Mouse (Mus musculus) Patski (cell line): ENCODE measurements around the gene Hes7. TPM values are rescaled to one million over a fixed set of nuclear protein-coding genes. Genes with fewer than 3 reads are reported as not detected.

Source experiments
- ATAC-seq: fragments of 100-300 bp; one replicate; pipeline ENCODE4 v1.8.0; 2021
- CTCF ChIA-PET: fragments of 350-600 bp; sonication (Branson Sonifier 250); formaldehyde crosslinking; loops from one replicate; lab custom pipeline; 2022; ENCODE audit warnings: inconsistent platforms; lab: Charles Lee
- POLR2A ChIA-PET: fragments of 350-600 bp; sonication (Branson Sonifier 250); formaldehyde crosslinking; loops from one replicate; lab custom pipeline; 2022; ENCODE audit warnings: antibody characterized with exemption, inconsistent platforms; lab: Charles Lee
- DNase-seq: peaks from one replicate; pipeline ENCODE4 v3.0.0-alpha.2; 2011; ENCODE audit warnings: low read depth, low spot score
- H3K27me3 ChIP-seq: fragments of 371-371 bp; one replicate; pipeline ENCODE4 v1.5.1; 2021
- CTCF ChIP-seq: fragments of 100-300 bp; IDR thresholded peaks from one replicate; pipeline ENCODE4 v1.5.1; 2021
- in situ Hi-C: fragments of 300-500 bp; cut with MboI; formaldehyde crosslinking; loops from 3 replicates; pipeline ENCODE4 v1.11.1; 2018; ENCODE audit warnings: low pct_unique_long_range_greater_than_20kb, mixed read lengths
- polyA plus RNA-seq: library from polyadenylated mRNA; unstranded; gene quantifications from one replicate; pipeline ENCODE4 v1.2.3, GENCODE M21; 2021

The Hes7 gene
- polyA plus RNA-seq, 1 experiment from 2014 or later: 0.53 TPM

DNA sequence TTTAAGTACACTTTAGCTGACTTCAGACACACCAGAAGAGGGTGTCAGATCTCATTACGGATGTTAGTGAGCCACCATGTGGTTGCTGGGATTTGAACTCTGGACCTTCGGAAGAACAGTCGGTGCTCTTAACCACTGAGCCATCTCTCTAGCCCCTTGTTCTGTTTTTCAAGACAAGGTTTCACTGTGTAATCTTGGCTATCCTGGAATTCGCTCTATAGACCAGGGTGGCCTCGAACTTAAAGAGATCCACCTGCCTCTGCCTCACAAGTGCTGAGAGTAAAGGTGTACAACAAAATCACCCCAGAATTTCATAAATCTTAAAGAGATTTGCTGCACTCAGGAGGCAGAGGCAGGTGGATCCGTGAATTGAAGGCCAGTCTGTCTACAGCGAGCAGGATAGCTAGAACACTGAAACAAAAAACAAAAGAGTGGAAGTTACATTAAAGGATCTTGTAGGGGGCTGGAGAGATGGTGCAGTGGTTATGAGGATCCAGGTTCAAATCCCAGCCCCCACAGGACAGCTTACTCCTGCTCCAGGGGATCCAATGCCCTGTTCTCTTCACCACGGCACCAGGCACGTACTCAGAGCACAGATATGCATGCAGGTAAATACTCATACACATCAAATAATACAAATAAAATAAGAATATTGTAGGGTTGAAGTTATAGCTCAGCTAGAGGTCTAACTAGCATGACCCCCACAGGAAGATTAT lies 44.3 kb upstream of the Hes7 start:
- ATAC-seq (no peak), DNase-seq (no peak)
- CTCF ChIA-PET: interaction anchor here (0.9 to 4.4 kb wide), 5 partner anchors 9 to 49 kb away, joined by 3 to 13 read pairs (median 3); no protein-coding TSS in a partner anchor
- no peak for TF ChIP-seq CTCF
- POLR2A ChIA-PET: interaction anchor here (0.7 to 1.1 kb wide), 2 partner anchors 12 to 15 kb away, joined by 3 read pairs; partner anchors contain the start of gene Vamp2
- in situ Hi-C loops: loop anchor here (25.0 kb wide), 1 partner anchor 911 kb away; the partner anchor contains the start of genes Ctdnep1, Elp5, Gabarap and Phf23
- H3K27me3 ChIP-seq: no peaks in the 10 kb centered on the region

DNA sequence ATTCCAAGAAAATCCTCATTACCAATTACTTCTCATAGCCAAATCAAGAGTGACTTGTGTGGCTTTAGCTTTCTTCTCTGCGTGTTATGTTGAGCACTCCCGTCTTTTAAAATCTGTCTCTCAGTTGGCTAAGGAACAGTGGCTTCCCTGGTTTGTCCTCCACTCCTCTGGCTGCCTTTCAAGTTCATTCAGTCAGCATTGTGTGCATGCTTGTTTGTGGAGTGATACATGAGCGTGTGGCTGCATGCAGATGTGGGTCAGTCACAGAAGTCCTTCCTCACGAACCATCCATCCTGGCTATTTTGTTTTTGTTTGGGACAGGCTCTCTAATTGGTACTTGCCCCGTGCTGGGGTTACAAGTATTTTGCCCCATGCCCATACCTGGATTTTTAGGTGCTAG lies 43.6 kb upstream of the Hes7 start:
- in situ Hi-C loops: loop anchor here (25.0 kb wide), 1 partner anchor 911 kb away; the partner anchor contains the start of genes Ctdnep1, Elp5, Gabarap and Phf23
- ATAC-seq (no peak), DNase-seq (no peak)
- ChIA-PET CTCF (interaction anchor here (0.9 to 4.4 kb wide), 4 partner anchors 9 to 48 kb away, joined by 3 to 13 read pairs (median 4); no protein-coding TSS in a partner anchor), POLR2A (interaction anchor here (0.7 kb wide), 1 partner anchor 14 kb away, joined by 3 read pairs; no protein-coding TSS in a partner anchor)
- no peaks in the 10 kb centered on the region for H3K27me3 ChIP-seq
- no peak for TF ChIP-seq CTCF

DNA sequence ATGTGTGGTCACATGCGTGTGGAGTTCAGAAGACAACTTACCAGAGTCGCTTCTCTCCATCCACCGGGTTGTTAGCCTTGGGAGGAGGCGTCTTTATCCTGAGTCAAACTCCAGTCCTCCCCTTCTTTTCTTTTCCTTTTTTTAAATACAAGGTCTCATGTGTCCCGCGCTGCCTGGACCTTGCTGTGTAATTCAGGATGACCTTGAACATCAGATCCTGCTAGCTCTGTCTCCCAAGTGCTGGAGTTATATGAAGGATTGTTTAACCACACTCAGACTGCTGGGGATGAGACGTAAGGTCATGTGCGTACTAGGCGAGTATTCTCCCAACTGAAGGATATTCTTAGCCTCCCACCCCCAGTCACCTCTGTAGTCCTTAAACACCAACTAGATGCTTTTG lies 42.9 kb upstream of the Hes7 start:
- TF ChIP-seq CTCF: no peak
- no peaks in the 10 kb centered on the region for H3K27me3 ChIP-seq
- ChIA-PET POLR2A (no interaction called here), CTCF (interaction anchor here (0.7 to 1.5 kb wide), 4 partner anchors 9 to 48 kb away, joined by 3 to 5 read pairs (median 3); no protein-coding TSS in a partner anchor)
- in situ Hi-C loops: loop anchor here (25.0 kb wide), 1 partner anchor 910 kb away; the partner anchor contains the start of genes Ctdnep1, Elp5, Gabarap and Phf23
- DNase-seq: no peak
- ATAC-seq: no peak

DNA sequence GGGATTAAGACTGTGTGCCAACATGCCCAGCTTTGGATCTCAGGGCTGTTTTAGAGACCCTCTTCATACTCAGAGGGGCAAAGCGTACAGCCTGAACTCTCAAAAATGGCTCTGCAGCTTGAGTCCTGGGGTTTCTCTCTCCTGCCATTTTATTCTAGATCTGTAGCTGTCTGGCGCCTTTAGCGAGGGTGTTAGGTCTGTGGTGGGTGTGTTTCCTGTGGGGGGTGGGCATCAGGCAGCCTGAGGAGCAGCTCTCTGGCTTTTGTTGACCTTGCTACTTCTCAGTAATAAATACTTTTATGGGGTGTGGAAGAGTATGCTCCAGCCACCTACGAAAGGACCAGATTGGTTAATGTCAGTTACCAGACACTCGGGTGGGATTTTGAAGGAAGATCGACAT lies 42.2 kb upstream of the Hes7 start:
- no peak for TF ChIP-seq CTCF
- in situ Hi-C loops: loop anchor here (25.0 kb wide), 1 partner anchor 909 kb away; the partner anchor contains the start of genes Ctdnep1, Elp5, Gabarap and Phf23
- DNase-seq (no peak), ATAC-seq (no peak)
- POLR2A ChIA-PET: interaction anchor here (1.1 kb wide), 1 partner anchor 9 kb away, joined by 3 read pairs; no protein-coding TSS in a partner anchor
- CTCF ChIA-PET: interaction anchor here (0.7 to 1.1 kb wide), 3 partner anchors 9 to 46 kb away, joined by 3 read pairs; no protein-coding TSS in a partner anchor
- H3K27me3 ChIP-seq: no peaks in the 10 kb centered on the region

DNA sequence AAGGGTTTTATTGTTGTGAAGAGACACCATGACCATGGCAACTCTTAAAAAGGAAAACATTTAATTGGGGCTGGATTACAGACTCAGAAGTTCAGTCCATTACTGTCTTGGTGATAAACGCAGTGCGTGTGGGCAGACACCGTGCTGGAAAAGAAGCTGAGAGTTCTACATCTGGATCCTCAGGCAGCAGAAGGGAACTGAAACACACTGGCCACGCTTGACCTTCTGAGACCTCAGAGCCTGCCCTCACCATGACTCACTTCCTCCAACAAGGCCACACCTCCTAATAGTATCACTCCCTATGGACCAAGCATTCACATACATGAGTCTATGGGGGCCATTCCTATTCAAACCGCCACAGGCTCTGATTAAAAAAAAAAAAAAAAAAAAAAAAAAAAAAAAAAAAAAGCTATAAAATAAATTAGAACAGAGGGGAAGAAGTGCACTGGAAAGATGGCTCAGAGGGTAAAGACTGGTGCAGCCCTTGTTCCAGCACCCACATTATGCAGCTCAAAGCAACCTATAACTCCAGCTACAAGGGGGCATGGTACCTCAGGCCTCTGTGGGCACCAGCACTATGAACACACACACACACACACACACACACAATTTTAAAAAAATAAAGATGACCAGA lies 41.3 kb upstream of the Hes7 start:
- ATAC-seq (no peak), DNase-seq (no peak)
- CTCF ChIA-PET: interaction anchor here (1.4 to 2.1 kb wide), 3 partner anchors 12 to 43 kb away, joined by 6 to 8 read pairs (median 7); partner anchors contain the start of gene 9130213A22Rik
- POLR2A ChIA-PET: interaction anchor here (0.6 to 1.2 kb wide), 6 partner anchors 8 to 1157 kb away, joined by 3 to 6 read pairs (median 4); partner anchors contain the start of genes 9130213A22Rik, Per1 and Vamp2
- H3K27me3 ChIP-seq: no peaks in the 10 kb centered on the region
- in situ Hi-C loops: loop anchor here (25.0 kb wide), 1 partner anchor 908 kb away; the partner anchor contains the start of genes Ctdnep1, Elp5, Gabarap and Phf23
- TF ChIP-seq CTCF: no peak

DNA sequence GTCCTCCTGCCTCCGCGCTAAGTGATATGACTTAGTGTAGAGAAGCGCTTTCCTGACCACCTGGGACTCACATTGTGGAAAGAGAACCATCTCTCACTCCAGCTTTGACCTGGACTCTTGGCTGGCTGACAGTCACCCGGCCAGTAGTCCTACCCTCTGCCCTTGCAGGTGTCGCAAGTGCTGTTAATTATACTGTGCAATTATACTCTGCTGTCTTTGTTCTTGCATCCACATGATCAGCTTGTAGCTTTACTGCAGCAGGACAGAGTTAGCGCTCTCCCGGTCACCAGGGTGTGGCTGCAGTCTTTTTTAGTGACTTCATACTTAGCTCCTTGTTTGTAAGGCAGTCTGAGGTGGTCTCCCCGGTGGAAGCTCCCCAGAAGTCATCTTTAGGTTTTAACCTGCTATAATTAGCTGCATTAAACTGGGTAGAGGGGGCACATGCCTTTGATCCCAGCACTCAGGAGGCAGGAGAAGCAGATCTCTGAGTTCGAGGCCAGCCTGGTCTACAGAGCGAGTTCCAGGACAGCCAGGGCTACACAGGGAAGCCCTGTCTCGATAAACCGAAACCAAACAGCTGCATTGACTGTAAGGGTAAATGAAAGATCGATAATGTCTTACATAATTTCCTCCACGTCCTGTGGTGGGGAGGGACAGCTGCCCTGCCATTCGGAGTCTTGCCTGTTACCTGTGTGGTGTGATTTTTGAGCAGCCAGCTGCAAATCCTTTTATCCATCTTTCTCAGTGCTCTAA lies 39.9 kb upstream of the Hes7 start:
- CTCF ChIA-PET: interaction anchor here (1.1 to 2.1 kb wide), 4 partner anchors 12 to 42 kb away, joined by 5 to 8 read pairs (median 6); partner anchors contain the start of genes 9130213A22Rik and Per1
- ATAC-seq (no peak), DNase-seq (no peak)
- no peaks in the 10 kb centered on the region for H3K27me3 ChIP-seq
- no peak for TF ChIP-seq CTCF
- in situ Hi-C loops: loop anchor here (25.0 kb wide), 1 partner anchor 907 kb away; the partner anchor contains the start of genes Ctdnep1, Elp5, Gabarap and Phf23
- POLR2A ChIA-PET: interaction anchor here (0.6 to 1.1 kb wide), 3 partner anchors 12 to 43 kb away, joined by 3 to 6 read pairs (median 6); partner anchors contain the start of gene 9130213A22Rik

DNA sequence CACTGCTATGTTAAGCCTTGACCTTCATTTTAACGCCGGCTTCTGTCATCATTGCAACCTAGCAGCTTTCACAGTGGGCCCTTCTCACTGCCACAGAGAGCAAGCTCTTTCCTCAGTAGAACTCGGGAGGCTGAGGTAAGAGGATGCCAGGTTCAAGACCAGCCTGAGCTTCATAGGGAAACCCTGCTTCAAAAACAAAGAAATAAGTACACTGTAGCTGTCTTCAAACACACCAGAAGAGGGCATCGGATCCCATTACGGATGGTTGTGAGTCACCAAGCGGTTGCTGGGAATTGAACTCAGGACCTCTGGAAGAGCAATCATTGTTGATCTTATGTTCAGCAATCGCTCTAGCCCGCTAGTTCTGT lies 39.4 kb upstream of the Hes7 start:
- no peak for TF ChIP-seq CTCF
- in situ Hi-C loops: loop anchor here (25.0 kb wide), 1 partner anchor 906 kb away; the partner anchor contains the start of genes Ctdnep1, Elp5, Gabarap and Phf23
- no peaks in the 10 kb centered on the region for H3K27me3 ChIP-seq
- ATAC-seq (no peak), DNase-seq (no peak)
- ChIA-PET POLR2A (interaction anchor here (0.6 kb wide), 1 partner anchor 42 kb away, joined by 6 read pairs; no protein-coding TSS in a partner anchor), CTCF (no interaction called here)

DNA sequence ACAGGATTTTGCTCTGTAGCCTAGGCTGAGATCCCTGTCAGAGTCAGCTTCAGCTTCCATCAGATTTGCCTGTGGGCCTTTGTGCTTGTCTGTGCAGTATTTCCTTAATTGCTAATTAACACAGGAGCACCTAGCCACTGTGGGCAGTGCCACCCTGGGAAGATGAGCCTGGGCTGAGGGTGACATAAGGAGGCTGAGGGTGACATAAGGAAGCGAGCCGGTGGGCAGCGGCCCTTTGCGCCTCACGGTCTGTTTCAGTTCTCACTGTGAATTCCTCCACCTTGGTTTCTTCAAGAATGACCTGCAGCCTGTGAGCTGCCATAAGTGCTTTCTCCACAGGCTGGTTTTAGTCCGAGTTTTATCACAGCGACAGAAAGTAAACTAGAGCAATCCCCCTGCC lies 38.6 kb upstream of the Hes7 start:
- H3K27me3 ChIP-seq: no peaks in the 10 kb centered on the region
- in situ Hi-C loops: loop anchor here (25.0 kb wide), 1 partner anchor 906 kb away; the partner anchor contains the start of genes Ctdnep1, Elp5, Gabarap and Phf23
- ChIA-PET CTCF (interaction anchor here (1.0 to 1.4 kb wide), 2 partner anchors 12 to 42 kb away, joined by 3 to 5 read pairs; partner anchors contain the start of gene 9130213A22Rik), POLR2A (no interaction called here)
- no peak for TF ChIP-seq CTCF
- DNase-seq: no peak
- ATAC-seq: no peak

DNA sequence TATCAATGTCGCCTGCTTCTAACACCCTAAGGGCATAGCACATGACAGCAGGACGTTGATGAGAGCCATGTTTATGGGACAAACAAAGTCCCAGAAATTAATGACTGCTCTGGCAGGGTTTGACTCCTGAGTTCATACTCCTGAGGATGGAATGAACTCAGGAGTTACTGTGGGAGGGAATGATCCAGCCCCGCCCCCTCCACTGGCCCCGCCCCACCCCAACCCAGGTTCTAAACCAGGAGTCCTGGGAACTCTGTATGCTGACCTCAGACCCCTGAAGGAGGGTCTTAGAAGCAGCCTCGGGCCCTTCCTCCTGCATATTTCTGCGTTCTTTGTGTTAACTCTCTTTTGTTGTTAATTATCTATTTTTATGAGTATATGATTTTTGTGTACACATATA lies 34.6 kb upstream of the Hes7 start:
- ATAC-seq (no peak), DNase-seq (no peak)
- no peak for TF ChIP-seq CTCF
- ChIA-PET POLR2A (no interaction called here), CTCF (interaction anchor here (1.2 to 2.2 kb wide), 2 partner anchors 10 to 19 kb away, joined by 3 to 8 read pairs; no protein-coding TSS in a partner anchor)
- in situ Hi-C loops: loop anchor here (25.0 kb wide), 1 partner anchor 902 kb away; the partner anchor contains the start of genes Ctdnep1, Elp5, Gabarap and Phf23
- no peaks in the 10 kb centered on the region for H3K27me3 ChIP-seq
